Mouse (Mus musculus): Measurements from ENCODE around the gene Plekhm2. TPM values are rescaled to one million over a fixed set of nuclear protein-coding genes. Genes with fewer than 3 reads are reported as not detected.

The Plekhm2 gene
- polyA plus RNA-seq, 1 experiment: 134 TPM

DNA sequence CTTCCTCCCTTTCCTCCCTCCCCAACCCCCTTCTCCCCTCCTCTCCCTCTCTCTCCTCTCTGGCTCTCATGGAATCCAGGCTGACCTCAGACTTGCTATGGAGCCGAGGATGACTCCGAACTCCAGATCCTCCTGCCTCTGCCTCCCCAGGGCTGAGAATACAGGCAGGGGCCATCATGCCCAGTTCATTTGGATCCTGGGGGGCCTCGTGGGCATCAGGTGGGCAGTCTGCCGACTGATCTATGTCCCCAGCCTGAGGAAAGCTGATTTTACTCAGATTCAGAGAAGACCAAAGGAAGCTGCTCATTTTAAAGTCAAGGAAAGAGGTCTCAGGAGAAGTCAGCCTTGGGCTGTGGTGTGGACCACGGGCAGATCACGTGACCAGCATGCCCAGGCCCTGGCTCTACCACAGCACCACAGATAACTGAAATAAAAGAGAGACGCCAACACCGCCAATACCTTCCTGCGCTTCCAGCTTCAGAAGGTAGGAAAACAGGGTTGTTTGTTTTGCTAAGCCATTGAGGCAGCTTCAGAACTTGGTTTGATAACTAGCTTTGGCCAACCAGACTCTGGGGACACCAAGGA, 45.3 kb downstream of the Plekhm2 start:
- no peak for TF ChIP-seq CTCF (IDR thresholded peaks at IDR 0.05; ENCODE audit: extremely low read depth, insufficient read depth, low read length)
- Histone ChIP-seq H3K27ac (ENCODE audit: insufficient read depth, low read length) (no peak overlapping the region), H3K4me3 (ENCODE audit: insufficient read depth, low read length) (no peak overlapping the region), H3K4me1 (ENCODE audit: control insufficient read depth, insufficient read depth, low read length) (no peaks in the 10 kb centered on the region)

DNA sequence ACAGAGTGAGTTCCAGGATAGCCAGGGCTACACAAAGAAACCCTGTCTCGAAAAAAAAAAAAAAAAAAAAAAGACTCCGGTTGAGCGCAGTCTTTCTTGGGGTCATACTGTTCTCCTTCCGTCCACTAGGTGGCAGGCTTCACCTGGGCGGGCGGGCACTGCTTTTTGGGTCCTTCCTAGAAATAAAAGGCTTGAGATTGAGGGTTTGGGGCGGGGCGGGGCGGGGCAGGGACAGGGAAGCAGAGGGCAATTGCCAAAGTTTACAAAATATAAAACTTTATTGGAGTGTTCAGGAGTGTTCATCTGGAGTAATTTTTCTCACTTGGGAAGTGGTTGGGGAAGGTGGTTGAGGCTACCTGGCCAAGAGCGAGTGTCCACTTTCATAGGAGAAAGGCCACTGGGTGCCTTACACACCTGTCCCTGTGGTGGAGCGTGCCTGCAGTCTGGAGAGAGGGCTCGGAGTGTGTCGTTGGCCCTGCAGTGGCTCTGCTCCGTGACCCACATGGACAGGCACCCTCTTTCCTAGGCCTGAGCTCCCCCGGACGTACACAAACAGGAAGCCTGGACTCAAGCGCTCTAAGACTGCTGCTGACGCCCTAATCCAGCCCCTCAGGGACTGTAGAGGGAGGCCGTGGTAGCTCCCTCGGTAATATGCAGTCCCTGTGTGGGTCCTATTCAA, 46.0 kb downstream of the Plekhm2 start, which contains the start of gene Tmem82:
TSS of gene Tmem82 (minus strand) at position 69 of the 679 bp plus-strand sequence.
- Histone ChIP-seq H3K4me1 (ENCODE audit: control insufficient read depth, insufficient read depth, low read length) (no peaks in the 10 kb centered on the region), H3K27ac (ENCODE audit: insufficient read depth, low read length) (no peak within 1 kb of the TSS), H3K4me3 (ENCODE audit: insufficient read depth, low read length) (no peak within 1 kb of the TSS)
- TF ChIP-seq CTCF (IDR thresholded peaks at IDR 0.05; ENCODE audit: extremely low read depth, insufficient read depth, low read length) (peak; percentile 70), POLR2A (IDR thresholded peaks at IDR 0.05; ENCODE audit: extremely low read depth, insufficient read depth, low read length) (no peak)

DNA sequence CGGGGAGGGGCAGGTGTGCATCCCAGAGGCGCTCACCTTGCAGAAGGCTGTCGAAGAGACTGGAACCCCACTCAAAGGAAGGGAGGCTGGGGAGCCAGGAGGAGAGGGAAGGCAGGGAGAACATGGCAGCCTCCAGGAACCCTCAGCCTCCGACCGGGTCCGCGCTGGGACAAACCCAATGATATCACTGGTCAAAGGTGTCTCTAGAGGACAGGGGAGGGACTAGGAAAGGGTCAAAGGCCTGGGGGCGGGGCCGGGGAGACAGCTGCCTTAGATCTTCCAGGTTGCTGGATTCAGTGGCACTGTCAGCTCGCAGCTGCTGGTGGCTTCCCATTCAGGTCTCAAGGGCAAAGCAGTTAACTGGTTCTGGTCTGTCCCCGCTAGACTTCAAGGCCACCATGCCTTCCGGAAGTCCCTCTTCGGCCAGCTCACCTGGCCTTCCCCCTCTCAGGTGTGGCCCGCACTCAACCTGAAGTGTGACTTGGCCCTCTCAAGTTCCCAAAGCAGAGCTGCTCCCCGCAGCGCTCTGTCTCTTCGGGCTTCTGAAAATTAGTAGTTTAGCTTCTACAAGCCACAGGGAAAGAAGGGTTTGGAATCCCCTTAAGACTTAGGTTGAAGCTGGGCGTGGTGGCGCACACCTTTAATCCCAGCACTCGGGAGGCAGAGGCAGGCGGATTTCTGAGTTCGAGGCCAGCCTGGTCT, 46.7 kb downstream of the Plekhm2 start:
- TF ChIP-seq CTCF (IDR thresholded peaks at IDR 0.05; ENCODE audit: extremely low read depth, insufficient read depth, low read length): no peak
- no peak for TF ChIP-seq POLR2A (IDR thresholded peaks at IDR 0.05; ENCODE audit: extremely low read depth, insufficient read depth, low read length)
- Histone ChIP-seq H3K27ac (ENCODE audit: insufficient read depth, low read length) (no peak overlapping the region), H3K4me1 (ENCODE audit: control insufficient read depth, insufficient read depth, low read length) (no peaks in the 10 kb centered on the region), H3K4me3 (ENCODE audit: insufficient read depth, low read length) (no peak overlapping the region)

DNA sequence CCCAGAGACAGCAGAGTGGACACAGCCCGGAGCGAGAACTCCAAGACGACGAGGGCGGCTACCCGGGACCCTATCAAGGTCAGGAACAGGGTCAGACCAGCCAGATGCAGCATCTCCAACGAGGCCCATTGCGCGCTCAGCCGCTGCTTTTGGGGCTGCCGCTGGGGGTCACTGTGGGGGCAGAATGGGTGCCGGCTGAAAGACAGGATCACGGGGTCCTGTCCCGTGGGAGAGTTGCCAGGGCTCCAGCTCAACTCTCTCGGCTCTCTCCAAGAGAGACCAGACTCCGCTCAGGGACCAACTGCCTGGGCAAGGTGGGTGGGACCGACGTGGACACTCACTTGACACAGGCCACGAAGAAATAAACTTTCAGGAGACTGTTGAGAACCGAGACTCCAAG, 47.4 kb downstream of the Plekhm2 start:
- H3K4me3 ChIP-seq (ENCODE audit: insufficient read depth, low read length): no peak overlapping the region

DNA sequence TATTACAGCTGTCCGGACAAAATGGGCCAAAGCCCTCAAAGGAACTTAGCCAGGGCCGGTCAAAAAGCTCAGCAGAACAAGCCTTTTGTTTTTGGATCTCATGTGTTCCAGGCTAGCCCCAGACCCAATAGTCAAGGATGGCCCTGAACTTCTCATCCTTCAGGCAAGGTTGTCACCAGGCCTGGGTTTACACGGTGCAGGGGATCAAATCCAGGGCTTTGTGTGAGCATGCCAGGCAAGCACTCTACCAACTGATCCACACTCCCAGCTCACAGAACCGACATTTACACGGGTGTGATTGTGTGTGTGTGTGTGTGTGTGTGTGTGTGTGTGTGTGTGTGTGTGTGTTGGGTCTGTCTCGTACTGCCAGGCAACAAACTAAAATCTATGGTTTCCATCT, 47.9 kb downstream of the Plekhm2 start:
- no peak overlapping the region for H3K27ac ChIP-seq (ENCODE audit: insufficient read depth, low read length)
- H3K4me3 ChIP-seq (ENCODE audit: insufficient read depth, low read length): no peak overlapping the region
- no peaks in the 10 kb centered on the region for H3K4me1 ChIP-seq (ENCODE audit: control insufficient read depth, insufficient read depth, low read length)
- no peak for TF ChIP-seq CTCF (IDR thresholded peaks at IDR 0.05; ENCODE audit: extremely low read depth, insufficient read depth, low read length)
- no peak for TF ChIP-seq POLR2A (IDR thresholded peaks at IDR 0.05; ENCODE audit: extremely low read depth, insufficient read depth, low read length)

More for the DNA sequence above, 47.4 kb downstream of the Plekhm2 start:
- TF ChIP-seq POLR2A (IDR thresholded peaks at IDR 0.05; ENCODE audit: extremely low read depth, insufficient read depth, low read length) (no peak), CTCF (IDR thresholded peaks at IDR 0.05; ENCODE audit: extremely low read depth, insufficient read depth, low read length) (no peak)
- H3K27ac ChIP-seq (ENCODE audit: insufficient read depth, low read length): no peak overlapping the region
- no peaks in the 10 kb centered on the region for H3K4me1 ChIP-seq (ENCODE audit: control insufficient read depth, insufficient read depth, low read length)

DNA sequence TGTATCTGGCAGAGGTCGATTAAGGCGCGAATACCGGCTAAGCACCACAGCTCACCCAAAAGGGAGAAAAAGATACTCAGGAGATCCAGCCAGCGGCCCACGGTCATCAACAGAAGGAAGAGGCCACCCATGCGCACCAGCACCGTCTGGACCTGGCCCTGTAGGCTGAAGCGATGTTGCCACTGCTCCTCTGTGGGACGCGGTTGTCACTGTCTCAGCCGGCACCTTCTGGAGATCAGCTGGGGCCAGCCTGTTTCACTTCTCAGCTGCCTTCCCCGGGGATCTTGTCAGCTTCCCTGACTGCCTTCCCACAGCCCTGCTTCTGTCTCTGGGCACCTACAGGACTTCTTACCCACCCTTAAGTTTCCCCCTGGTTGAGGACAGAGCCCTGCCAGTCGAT, 49.8 kb downstream of the Plekhm2 start:
- no peak overlapping the region for H3K4me3 ChIP-seq (ENCODE audit: insufficient read depth, low read length)
- no peak overlapping the region for H3K27ac ChIP-seq (ENCODE audit: insufficient read depth, low read length)
- H3K4me1 ChIP-seq (ENCODE audit: control insufficient read depth, insufficient read depth, low read length): no peaks in the 10 kb centered on the region
- TF ChIP-seq POLR2A (IDR thresholded peaks at IDR 0.05; ENCODE audit: extremely low read depth, insufficient read depth, low read length) (no peak), CTCF (IDR thresholded peaks at IDR 0.05; ENCODE audit: extremely low read depth, insufficient read depth, low read length) (no peak)

DNA sequence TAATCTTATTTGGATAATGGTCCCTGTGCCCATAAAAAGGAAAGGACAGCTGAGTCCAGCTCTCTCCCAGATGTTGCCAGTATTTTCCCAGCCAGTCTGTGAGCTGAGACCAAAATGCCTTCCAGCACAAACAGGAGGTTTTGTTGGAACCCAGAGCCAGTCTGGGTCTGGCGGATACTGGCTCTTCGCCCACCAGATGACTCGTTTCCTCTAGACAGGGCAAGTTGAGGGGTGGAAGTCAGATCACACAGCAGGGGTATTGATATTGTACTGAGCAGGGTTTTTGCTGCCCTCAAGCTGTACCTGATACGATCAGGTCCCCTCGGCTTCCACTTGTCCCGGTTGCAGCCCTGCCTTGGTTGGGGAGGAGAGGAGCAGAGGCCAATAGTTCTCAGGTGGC, 55.2 kb downstream of the Plekhm2 start:
- Histone ChIP-seq H3K27ac (ENCODE audit: insufficient read depth, low read length) (no peak overlapping the region), H3K4me1 (ENCODE audit: control insufficient read depth, insufficient read depth, low read length) (no peaks in the 10 kb centered on the region; the same call in 1 of the 2 replicates), H3K4me3 (ENCODE audit: insufficient read depth, low read length) (no peak overlapping the region)
- TF ChIP-seq POLR2A (IDR thresholded peaks at IDR 0.05; ENCODE audit: extremely low read depth, insufficient read depth, low read length): no peak
- TF ChIP-seq CTCF (IDR thresholded peaks at IDR 0.05; ENCODE audit: extremely low read depth, insufficient read depth, low read length): no peak

DNA sequence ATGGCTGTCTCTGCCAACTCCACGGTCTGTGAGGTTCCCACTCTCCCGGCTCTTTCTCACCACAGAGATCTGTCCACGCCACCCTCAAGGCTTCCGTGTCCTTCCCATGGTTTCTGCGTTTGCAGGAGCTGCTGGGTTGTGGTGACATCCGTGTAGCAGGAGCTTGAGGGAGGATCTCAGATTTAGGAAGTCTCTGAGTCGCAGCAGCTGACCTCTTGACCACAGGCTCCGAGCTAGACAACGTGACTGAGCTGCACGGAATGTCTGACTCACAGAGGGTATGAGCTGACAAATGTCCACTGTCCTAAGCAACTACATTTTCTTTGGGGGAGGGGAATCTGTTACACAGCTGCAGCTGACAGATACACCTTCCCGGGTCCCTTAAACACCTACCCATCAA, 58.8 kb downstream of the Plekhm2 start, which contains the start of gene Fblim1:
TSS of gene Fblim1 (minus strand) at position 236 of the 400 bp plus-strand sequence.
- no peaks in the 10 kb centered on the region; the same call in 1 of the 2 replicates for H3K4me1 ChIP-seq (ENCODE audit: control insufficient read depth, insufficient read depth, low read length)

DNA sequence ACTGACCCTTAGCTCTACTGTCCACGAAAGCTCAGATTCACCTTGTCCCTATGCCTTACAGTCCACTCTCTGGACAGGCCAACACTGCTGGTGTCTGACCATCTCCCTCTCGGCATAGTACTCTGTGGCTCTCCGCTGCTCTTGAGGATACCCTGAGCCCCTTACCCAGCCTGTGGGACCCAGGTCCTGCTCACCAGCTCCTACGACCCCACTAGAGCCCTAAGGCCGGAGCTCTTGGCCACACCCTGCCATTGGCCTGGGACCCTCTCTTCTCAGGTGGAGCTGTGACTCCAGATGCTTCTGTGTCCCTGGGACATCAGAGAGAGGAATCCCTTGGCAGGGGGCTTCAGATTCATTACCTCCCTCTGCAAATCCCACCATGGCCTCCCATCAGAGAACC, 59.3 kb downstream of the Plekhm2 start:
- Histone ChIP-seq H3K27ac (ENCODE audit: insufficient read depth, low read length) (no peak overlapping the region), H3K4me3 (ENCODE audit: insufficient read depth, low read length) (no peak overlapping the region), H3K4me1 (ENCODE audit: control insufficient read depth, insufficient read depth, low read length) (no peaks in the 10 kb centered on the region; the same call in 1 of the 2 replicates)
- no peak for TF ChIP-seq CTCF (IDR thresholded peaks at IDR 0.05; ENCODE audit: extremely low read depth, insufficient read depth, low read length)
- TF ChIP-seq POLR2A (IDR thresholded peaks at IDR 0.05; ENCODE audit: extremely low read depth, insufficient read depth, low read length): no peak

More for the DNA sequence above, 58.8 kb downstream of the Plekhm2 start, which contains the start of gene Fblim1:
- TF ChIP-seq CTCF (IDR thresholded peaks at IDR 0.05; ENCODE audit: extremely low read depth, insufficient read depth, low read length) (no peak), POLR2A (IDR thresholded peaks at IDR 0.05; ENCODE audit: extremely low read depth, insufficient read depth, low read length) (no peak)
- Histone ChIP-seq H3K27ac (ENCODE audit: insufficient read depth, low read length) (no peak within 1 kb of the TSS), H3K4me3 (ENCODE audit: insufficient read depth, low read length) (no peak within 1 kb of the TSS)
